Mouse (Mus musculus): ENCODE measurements around the gene 4931422A03Rik.

4931422A03Rik gene

DNA sequence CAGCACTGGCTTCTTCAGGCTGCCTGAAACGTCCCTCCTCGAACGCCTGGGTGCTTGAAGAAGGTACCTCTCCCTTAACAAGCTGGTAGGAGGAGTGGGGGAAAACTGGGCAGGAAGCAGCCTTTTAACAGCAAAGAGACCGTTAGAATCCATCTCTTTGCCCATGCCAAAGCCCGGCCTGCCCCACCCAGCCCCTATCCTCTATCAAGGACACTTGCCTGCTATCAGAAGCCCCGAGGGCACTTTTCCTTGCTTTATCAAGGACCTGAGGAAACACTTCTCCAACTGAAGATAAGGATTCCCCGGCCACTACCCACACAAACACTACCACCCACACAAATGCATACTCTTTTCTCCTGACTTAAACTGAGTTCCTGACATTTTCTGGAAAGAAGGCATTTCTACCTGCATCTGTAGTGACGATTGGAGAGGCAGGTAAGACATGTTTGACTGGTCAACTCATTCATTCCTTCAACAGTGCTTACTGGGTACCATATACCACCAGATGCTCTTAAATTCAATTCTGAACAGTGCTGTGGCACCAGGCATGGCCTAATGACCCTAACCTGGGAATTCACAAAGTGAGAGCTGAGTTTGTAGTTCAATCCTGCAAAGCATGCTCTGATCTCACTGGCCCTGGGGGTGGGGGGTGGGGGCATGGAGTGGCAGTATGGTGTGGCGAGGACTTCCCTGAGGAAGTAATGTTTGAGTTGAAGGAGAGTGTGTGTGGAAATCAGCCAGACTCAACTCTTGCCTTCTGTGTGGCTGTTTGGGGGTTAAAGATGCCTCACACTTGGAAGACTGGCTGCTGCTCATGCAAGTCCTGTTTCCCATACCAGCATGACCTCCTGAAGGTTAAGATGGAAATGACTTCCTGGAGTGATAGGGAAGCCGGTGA, 70.3 kb downstream of the 4931422A03Rik start, which contains the start of gene Lmo2:
Gene Lmo2 (plus strand): TSS at position 338 of the 898 bp plus-strand sequence.
- ChIA-PET POLR2A (no interaction called here), CTCF (no interaction called here)

DNA sequence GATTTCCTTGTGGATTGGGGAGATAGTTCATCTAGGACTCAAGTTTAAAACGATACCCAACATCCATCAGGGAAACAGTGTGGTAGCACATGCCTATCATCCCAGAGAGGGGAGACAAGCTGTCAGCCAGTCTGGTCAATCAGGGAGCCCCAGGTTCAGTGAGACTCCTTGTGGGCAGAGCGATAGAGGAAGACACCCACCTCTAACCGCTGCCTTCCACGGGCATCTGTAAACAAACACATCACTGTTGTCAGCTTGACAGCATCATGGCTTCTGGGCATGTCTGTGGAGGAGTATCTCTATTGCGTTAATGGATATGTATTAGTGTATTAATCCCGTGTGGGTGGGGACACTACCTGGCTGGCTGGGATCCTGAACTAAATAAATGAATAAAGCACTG, 71.3 kb downstream of the 4931422A03Rik start:
- ChIA-PET CTCF (interaction anchor here in 2 of 4 experiments (0.6 to 0.7 kb wide), 2 partner anchors 27 to 481 kb away, joined by 3 to 4 read pairs; no protein-coding TSS in a partner anchor), POLR2A (interaction anchor here in 1 of 4 experiments (1.0 to 1.8 kb wide), 2 partner anchors 8 to 13 kb away, joined by 3 to 8 read pairs; no protein-coding TSS in a partner anchor)

DNA sequence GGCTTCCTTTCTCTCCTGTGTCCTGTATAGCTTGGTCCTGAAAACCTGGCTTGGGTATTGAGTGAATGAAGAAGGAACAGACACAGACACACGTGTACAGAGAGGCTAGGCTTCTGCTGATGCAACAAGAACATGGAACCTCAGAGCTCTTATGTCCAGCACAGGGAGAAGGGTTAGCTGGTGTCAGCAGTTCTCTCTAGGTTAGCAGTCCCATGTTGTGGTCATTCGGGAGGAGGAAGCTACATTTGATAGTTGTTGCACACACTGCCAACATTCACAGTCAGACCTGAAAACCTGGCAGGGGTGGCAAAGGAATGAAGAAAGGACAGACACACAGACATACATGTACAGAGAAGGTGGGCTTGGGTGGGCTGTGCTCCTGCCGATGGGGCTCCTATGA, 72.4 kb downstream of the 4931422A03Rik start:
- ChIA-PET CTCF (no interaction called here), POLR2A (interaction anchor here in 1 of 4 experiments (1.8 kb wide), 1 partner anchor 14 kb away, joined by 8 read pairs; no protein-coding TSS in a partner anchor)

DNA sequence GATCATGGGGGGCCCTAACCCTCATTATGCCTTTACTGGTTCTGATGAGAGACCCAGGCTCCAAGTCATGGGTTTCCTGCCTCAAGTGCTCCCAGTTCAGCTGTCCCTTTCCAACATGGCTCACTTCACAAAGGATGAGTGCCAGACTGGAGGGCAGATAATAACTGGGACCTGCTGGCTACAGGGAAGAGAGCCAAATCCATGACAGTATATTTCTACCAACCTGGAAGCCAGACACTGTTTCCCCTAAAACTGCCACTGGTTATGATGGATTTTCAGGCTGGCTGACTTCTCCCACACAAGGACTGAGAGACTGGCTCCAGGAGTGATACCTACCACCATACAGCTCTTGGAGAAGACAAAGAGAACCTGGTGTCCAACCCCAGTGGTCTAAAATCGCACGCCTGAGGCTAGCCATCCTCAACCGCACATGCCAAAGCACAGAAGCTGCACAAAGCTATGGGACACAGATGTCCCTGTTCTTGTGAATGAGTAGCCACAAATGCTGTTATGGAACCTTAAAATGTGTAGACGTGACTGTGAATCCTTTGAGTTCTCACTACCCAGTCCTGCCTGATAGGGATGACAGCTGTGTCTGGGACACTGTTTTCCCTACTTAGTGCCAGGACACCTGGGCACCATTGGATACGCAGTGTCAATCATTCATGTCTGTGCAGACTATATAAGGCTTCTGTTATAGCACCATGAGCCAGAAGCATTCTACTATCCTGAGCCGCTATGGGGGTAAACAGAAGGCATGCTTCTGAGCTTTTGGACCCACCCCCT, 74.9 kb downstream of the 4931422A03Rik start:
- CTCF ChIA-PET: interaction anchor here in 2 of 4 experiments (0.5 to 0.6 kb wide), 2 partner anchors 219 to 397 kb away, joined by 3 read pairs; no protein-coding TSS in a partner anchor

DNA sequence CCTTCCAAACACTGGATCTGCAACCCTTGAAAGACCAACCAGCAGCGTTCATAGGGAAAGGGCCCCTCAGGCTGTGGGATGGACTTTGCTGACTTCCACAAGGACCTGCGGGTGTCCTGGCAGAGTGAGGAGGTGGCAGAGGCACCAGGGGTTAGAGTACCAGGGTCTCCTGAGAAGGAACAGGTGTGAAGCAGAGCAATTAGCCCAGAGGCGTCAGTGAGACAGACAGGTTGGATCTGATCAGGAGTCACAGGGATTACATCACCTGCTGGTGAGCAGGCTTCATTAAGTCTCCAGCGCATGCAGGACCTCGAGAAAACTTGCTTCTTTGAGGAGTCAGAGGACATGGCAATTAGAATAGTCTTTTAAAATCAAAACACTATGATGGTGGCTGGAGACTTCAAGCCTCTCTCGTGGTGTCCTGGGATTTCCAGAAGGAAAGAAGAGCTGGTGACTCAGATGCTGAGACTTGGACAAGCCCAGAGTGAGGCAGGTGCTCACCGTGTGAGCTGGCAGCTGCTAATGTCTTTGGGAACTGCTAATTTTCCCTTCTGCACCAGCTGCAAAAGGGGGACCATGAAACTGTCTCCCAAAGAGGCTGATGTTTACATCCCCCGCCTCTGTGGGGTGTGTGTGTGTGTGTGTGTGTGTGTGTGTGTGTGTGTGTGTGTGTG, 80.0 kb downstream of the 4931422A03Rik start:
- CTCF ChIA-PET: interaction anchor here in 1 of 4 experiments (0.7 kb wide), 1 partner anchor 258 kb away, joined by 8 read pairs; no protein-coding TSS in a partner anchor
- POLR2A ChIA-PET: interaction anchor here in 1 of 4 experiments (0.6 to 1.1 kb wide), 2 partner anchors 8 to 21 kb away, joined by 3 read pairs; no protein-coding TSS in a partner anchor

More for the DNA sequence above, 74.9 kb downstream of the 4931422A03Rik start:
- POLR2A ChIA-PET: interaction anchor here in 2 of 4 experiments (0.5 to 1.4 kb wide), 2 partner anchors 16 to 24 kb away, joined by 3 to 5 read pairs; no protein-coding TSS in a partner anchor

DNA sequence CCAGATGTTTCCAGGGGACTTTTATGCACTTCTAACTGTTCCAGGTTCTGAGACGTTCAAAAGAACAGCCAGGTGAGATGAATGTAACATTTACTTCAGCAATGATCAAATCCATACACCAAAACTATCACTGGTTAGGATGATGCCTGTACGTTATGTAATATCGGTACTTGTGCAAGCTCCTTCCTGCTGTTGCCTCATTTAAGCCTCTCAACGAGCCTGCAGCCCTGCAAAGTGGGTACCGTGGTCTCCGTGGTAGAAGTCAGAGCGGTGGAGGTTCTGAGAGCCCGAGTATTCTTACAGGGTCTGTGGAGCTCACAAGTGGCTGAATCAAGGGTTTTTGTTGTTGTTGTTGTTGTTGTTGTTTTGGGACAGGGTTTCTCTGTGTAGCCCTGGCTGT, 81.3 kb downstream of the 4931422A03Rik start:
- ChIA-PET POLR2A (interaction anchor here in 1 of 4 experiments (0.5 kb wide), 1 partner anchor 41 kb away, joined by 5 read pairs; no protein-coding TSS in a partner anchor), CTCF (no interaction called here)

DNA sequence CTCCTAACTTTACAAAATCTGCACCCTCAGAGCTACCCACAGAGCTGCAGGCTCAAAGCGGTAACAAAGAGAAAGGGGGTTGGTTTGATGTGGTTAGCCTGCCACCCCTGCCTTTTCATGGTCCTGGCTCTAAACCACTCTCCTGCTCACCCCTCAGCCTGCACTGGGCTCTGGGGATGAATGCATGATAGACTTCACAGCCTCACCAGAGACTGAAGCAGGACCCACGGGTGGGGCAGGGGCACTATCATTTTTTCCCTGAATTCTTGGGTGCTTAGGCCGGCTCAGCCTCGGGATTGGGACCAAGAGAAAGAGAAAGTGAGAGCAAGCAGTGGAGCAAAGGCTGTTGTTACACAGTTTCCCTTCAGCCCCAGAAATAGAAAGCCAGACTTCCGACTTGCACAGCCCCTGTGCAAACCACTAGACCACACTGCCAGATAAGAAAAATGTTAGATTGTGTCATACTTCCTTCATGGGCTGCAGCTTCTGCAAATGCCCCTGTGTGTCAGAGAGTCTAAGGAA, 82.5 kb downstream of the 4931422A03Rik start:
- ChIA-PET CTCF (no interaction called here), POLR2A (no interaction called here)

DNA sequence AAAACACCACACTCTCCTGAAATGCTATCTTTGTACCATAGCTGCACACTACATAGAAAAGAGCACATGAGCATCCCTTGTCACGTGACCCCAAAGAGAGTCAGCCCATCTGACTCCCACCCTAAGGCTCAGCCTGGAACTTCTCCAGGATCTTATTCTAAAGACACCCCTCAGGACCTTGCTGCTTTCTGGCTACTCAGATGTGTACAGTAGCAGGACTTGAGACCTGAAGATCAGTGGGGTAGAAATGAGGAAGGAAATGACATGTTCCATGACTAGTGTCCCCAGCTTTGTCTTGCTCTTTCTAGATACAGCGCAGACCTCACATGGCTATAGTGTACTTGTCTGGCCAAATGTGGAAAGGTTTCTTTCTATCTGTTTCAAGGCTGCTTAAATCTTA, 83.3 kb downstream of the 4931422A03Rik start:
- ChIA-PET CTCF (no interaction called here), POLR2A (interaction anchor here in 2 of 4 experiments (0.5 to 0.7 kb wide), 2 partner anchors 35 to 163 kb away, joined by 3 to 4 read pairs; no protein-coding TSS in a partner anchor)

DNA sequence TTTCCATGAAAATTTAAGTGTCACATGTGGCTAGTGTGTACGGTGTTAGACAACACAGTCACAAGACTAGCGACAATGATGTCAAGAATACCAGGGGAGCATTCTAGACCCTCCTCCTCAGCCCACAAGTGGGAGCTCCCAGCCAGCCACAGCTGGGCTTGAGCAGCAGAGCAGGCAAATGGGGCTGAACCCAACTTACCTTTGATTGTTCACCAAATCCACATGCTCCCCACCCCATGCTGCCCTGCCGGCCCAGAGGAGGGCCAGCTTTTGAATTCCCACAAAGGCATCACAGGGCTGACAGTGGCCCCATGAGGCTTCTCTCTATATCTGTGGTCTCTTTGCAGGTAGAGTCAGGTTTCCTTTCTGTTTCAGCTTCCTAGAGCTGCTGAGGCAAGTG, 87.1 kb downstream of the 4931422A03Rik start:
- POLR2A ChIA-PET: interaction anchor here in 1 of 4 experiments (0.6 to 1.1 kb wide), 2 partner anchors 143 to 570 kb away, joined by 3 read pairs; partner anchors contain the start of gene Caprin1

DNA sequence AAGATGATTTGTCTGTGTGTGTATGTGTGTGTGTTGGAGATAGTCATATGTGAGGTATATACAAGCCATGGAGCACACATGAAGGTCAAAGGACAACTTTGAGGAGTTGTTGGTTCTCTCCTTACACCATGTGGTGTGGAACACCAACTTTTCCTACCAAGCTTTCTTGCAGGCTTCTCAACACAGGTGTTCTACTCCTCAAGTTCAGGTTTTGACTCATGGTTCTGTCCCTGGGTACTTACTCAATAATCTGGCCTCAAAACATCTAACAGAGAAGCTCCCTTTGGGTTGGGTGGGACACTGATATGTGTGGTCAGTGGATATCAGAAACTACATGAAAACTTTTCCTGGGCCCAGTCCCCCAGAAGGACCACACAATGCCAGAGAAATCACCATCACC, 89.2 kb downstream of the 4931422A03Rik start:
- ChIA-PET POLR2A (interaction anchor here in 1 of 4 experiments (0.6 kb wide), 1 partner anchor 182 kb away, joined by 3 read pairs; no protein-coding TSS in a partner anchor), CTCF (no interaction called here)

More for the DNA sequence above, 87.1 kb downstream of the 4931422A03Rik start:
- CTCF ChIA-PET: interaction anchor here in 1 of 4 experiments (0.6 kb wide), 1 partner anchor 431 kb away, joined by 3 read pairs; no protein-coding TSS in a partner anchor

DNA sequence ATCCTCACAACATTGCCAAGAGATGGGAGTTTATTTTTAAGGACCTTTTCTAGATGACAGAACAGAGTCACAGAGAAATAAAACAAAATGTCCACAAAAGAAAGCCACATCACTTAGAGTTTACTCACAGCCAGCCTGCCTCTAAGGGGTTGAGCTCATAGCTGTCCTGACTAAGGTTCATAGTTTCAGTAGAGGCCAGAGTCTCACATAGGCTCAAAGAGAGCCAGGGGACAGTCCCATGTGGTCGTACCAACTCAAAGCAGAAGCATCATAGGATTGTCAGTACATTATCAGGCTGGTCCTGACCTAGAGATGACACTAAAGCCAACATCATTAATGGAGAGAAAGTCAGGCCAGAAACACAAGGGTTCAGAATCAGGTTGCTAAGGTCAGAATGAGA, 89.6 kb downstream of the 4931422A03Rik start:
- CTCF ChIA-PET: no interaction called here
- POLR2A ChIA-PET: interaction anchor here in 1 of 4 experiments (0.6 kb wide), 1 partner anchor 182 kb away, joined by 3 read pairs; no protein-coding TSS in a partner anchor

DNA sequence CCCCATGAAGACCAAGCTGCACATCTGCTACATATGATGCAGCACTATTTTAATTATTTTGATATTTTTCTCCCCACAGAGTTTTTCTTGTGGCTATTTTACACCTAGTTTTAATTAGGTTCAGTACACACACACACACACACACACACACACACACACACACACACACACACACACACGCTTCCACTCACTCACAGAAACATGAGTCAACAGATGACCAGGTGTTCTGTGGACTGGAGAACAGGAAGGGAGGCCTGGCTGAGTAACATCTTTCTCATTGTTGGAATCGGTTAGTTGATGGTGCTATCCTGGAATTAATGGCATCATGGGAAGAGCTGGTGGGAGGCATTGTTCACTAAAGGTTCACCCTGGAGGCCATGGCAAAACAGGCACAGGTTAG, 90.5 kb downstream of the 4931422A03Rik start:
- CTCF ChIA-PET: no interaction called here
- POLR2A ChIA-PET: interaction anchor here in 1 of 4 experiments (0.6 to 0.7 kb wide), 2 partner anchors 34 to 434 kb away, joined by 3 to 4 read pairs; no protein-coding TSS in a partner anchor

DNA sequence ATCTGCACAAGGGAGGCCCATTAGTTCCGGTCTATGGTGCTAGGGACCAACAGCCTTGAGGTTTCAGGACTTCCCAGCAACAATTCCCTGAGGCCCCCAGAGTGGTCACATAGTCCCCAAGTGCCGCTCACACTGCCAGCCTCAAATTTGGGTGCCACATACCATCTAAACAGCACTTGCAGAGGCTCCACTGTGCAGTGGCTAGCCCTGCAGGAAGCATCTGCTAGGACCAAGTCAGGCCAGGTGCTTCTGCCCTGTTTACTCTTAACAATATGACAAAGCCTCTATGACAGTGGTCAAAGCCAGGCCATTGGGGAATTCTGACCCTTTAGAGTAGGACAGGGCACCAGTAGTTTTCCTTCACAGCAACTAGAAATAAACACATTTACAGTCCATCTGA, 91.5 kb downstream of the 4931422A03Rik start:
- ChIA-PET CTCF (no interaction called here), POLR2A (no interaction called here)

DNA sequence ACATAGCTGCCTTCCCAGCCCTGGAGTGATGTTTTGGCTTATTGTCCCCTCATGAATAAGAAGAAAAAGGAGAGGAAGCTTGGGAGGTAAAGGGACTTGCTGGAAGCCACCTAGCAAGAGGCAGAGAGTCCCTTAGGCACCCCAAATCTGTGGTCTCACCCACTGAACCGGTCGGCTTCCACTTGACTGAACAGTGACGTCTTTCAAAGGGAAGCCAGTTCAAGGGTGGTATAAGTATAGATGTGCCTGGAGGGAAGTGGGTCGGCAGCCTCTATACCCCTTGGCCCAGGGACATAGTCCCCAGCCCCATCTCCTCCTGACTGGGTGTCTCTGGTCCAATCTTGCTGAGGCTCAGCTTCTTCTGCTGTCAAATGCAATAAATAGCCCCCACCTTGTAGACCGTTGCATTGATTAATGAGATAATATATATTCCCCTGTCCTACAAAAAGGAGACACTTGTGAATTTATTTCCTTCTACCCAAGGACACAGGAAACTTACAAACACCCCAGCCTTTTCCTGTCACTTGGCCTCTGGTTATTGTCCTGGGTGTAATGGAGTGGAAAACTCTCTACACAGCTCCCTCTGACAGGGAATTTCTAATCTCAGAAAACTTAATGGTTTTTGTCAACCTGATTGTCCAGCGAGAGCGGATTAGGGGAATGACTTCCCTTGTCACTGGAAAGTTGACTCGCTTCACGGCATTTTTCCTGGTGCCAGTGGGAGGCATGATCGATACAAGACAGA, 92.3 kb downstream of the 4931422A03Rik start:
- POLR2A ChIA-PET: no interaction called here
- CTCF ChIA-PET: interaction anchor here in 1 of 4 experiments (1.5 kb wide), 1 partner anchor 56 kb away, joined by 3 read pairs; no protein-coding TSS in a partner anchor

DNA sequence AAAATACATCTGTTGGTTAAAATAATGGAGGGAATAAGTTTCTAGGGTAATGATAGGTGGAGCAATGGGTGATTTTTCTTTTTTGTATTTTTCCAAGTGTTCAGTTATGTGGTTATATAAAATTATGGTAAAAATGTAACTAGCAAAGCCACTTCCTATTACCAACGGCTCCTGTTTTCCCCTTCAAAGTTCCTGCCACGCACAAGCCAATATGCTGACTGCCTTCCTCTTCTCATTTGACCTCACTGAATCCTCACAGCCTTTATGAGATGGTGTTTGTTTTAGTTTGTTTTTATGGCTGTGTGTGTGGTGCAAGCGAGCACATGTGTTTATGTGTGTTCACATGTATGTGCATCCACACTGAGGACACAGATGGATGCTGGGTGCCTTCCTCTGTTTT, 93.5 kb downstream of the 4931422A03Rik start:
- CTCF ChIA-PET: interaction anchor here in 1 of 4 experiments (0.6 kb wide), 1 partner anchor 136 kb away, joined by 3 read pairs; no protein-coding TSS in a partner anchor
- POLR2A ChIA-PET: no interaction called here

DNA sequence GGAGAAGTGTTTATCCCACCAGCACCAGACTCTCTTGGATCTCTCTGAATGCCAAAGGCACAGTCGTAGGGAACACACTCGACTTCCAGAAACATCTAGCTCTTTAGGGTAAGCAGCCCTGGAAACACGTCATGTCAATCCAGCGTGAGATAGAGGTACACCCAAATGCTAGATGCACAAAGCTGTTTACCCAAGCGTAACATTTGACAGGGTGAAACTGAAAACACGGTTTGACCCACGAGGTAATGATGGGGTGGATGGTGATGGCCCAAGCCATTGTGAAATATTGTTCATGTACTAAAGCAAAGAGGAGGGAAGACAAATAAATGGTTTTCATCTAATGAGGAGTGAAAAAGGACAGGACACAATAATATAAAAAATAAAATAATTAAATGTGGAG, 93.9 kb downstream of the 4931422A03Rik start:
- ChIA-PET POLR2A (no interaction called here), CTCF (interaction anchor here in 1 of 4 experiments (0.6 kb wide), 1 partner anchor 135 kb away, joined by 3 read pairs; no protein-coding TSS in a partner anchor)

DNA sequence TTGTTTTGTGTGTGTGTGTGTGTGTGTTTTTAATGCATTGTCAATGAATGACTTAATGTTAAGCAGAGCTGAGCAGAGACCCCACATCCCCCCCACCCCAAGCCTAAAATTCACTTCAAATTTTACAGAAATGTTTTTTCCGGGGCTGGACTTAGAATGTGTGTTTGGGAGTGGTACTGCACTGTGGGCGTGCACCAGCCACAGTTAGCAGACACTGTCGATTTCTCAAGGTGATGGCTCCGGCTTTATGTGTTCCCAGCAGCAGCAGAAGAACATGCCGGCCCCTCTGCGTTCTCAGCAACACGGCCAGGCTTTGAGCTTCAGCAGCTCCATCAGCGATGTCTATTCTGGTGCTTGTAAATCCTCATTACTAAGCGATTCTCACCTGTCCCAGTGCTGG, 95.7 kb downstream of the 4931422A03Rik start:
- ChIA-PET POLR2A (interaction anchor here in 1 of 4 experiments (0.7 to 0.9 kb wide), 2 partner anchors 264 to 774 kb away, joined by 3 to 4 read pairs; no protein-coding TSS in a partner anchor), CTCF (no interaction called here)

Measured in embryonic stem cell, embryonic (primary cell).